Mouse (Mus musculus) ES-E14 (cell line): ENCODE data around the gene Nfic. TPM values are rescaled to one million over a fixed set of nuclear protein-coding genes. Genes with fewer than 3 reads are reported as not detected.

Source experiments
- DNase-seq: peaks from one replicate; pipeline ENCODE4 v3.0.0-alpha.2; 2013; ENCODE audit warnings: low read depth, low spot score
- H3K27ac ChIP-seq: 2 replicates; pipeline ENCODE4 v1.5.1; 2012; ENCODE audit warnings: low read depth, mild to moderate bottlenecking, low read length, moderate library complexity, mixed read lengths; ENCODE audit not compliant: poor library complexity, insufficient read depth, severe bottlenecking
- H3K36me3 ChIP-seq: 2 replicates; pipeline ENCODE4 v1.6.1; 2012; ENCODE audit warnings: mild to moderate bottlenecking, low read length, moderate library complexity, mixed read lengths; ENCODE audit not compliant: control insufficient read depth, poor library complexity, insufficient read depth, severe bottlenecking
- H3K4me1 ChIP-seq, 2 experiments: fragments of 150-350 bp in 1 of 2; sonication (generic) in 1 of 2; 2 replicates each; pipeline ENCODE4 v1.6.1; 2012; ENCODE audit warnings: low read length in 2 of 2, mild to moderate bottlenecking in 1 of 2, mixed read lengths in 1 of 2; ENCODE audit not compliant: control insufficient read depth in 2 of 2, insufficient read depth in 2 of 2, poor library complexity in 1 of 2
- H3K4me3 ChIP-seq, 2 experiments: fragments of 150-350 bp in 1 of 2; sonication (generic) in 1 of 2; 2 replicates each; pipeline ENCODE4 v1.5.1; 2012; ENCODE audit warnings: low read length in 2 of 2, low read depth in 1 of 2, mild to moderate bottlenecking in 1 of 2, mixed read lengths in 1 of 2; ENCODE audit not compliant: insufficient read depth in 1 of 2, poor library complexity in 1 of 2, severe bottlenecking in 1 of 2
- H3K9ac ChIP-seq: 2 replicates; pipeline ENCODE4 v1.6.1; 2012; ENCODE audit warnings: low read depth, mild to moderate bottlenecking, low read length, mixed read lengths; ENCODE audit not compliant: poor library complexity, insufficient read depth, severe bottlenecking
- H3K9me3 ChIP-seq: fragments of 150-350 bp; sonication (generic); 2 replicates; pipeline ENCODE4 v1.6.1; 2012; ENCODE audit warnings: low read depth, mild to moderate bottlenecking, low read length; ENCODE audit not compliant: control insufficient read depth, insufficient read depth
- CHD2 ChIP-seq: IDR thresholded peaks from 2 replicates; pipeline ENCODE4 v1.6.1; 2014; ENCODE audit warnings: mild to moderate bottlenecking, low read depth, low read length, inconsistent platforms
- HCFC1 ChIP-seq: IDR thresholded peaks from 2 replicates; pipeline ENCODE4 v1.6.1; 2012; ENCODE audit warnings: low read length, inconsistent platforms, borderline replicate concordance; ENCODE audit not compliant: insufficient read depth
- MAFK ChIP-seq: IDR thresholded peaks from 2 replicates; pipeline ENCODE4 v1.6.1; 2014; ENCODE audit warnings: mild to moderate bottlenecking, low read depth, low read length, inconsistent platforms; ENCODE audit not compliant: insufficient read depth
- ZC3H11A ChIP-seq: IDR thresholded peaks from 2 replicates; pipeline ENCODE4 v1.6.1; 2012; ENCODE audit warnings: low read depth, mild to moderate bottlenecking, inconsistent platforms, low read length, borderline replicate concordance
- ZNF384 ChIP-seq: IDR thresholded peaks from 2 replicates; pipeline ENCODE4 v1.6.1; 2012; ENCODE audit warnings: low read depth, low read length, inconsistent platforms
- in situ Hi-C, 2 experiments: fragments of 600-800 bp; cut with MboI; formaldehyde crosslinking; loops; one replicate each; pipeline ENCODE4 v1.15.1; 2025; ENCODE audit warnings: low sequenced_read_pairs in 2 of 2, inconsistent platforms in 1 of 2; ENCODE audit not compliant: unreplicated experiment in 2 of 2
- total RNA-seq: library from RNA; depleted of rRNA; stranded (reverse); fragments of 300-350 nt; gene quantifications from 2 replicates; pipeline ENCODE4 v1.2.3, GENCODE M21; 2012

The Nfic gene
- total RNA-seq, 1 experiment, result 4.9 TPM

DNA sequence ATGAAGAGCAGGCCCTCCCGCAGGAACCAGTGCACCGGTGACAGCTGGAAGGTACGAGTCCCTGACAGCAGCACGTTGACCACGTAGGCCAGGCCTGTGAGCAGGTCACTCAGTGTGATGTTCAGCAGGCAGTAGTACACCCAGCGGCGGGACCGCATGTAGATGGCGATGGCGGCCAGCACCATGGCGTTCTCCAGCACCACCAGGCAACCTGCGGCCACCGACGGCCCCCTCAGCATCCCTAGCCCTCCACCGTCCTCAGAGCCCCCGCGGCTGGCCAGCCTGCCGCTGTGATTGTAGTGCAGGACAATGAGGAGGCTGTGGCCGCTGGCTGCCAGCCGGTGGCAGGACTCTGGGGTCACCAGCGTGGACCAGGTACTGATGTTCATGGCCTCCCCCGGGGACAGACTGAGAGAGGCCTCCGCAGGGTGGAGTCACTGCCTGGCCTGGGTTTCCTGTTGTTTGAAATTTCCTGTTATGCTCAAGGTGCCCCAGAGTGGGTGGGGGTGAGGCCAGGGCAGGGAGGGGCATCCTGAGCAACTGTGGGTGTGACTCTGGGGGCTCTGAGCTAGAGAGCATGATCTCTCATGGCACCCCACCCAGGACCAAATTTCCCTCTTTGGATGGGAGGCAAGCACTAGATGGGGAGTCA is 43.9 kb upstream of the Nfic start:
- no peak overlapping the region for H3K27ac ChIP-seq
- H3K9ac ChIP-seq, result peak overlapping the region; percentile 29
- TF ChIP-seq HCFC1 (no peak), ZNF384 (no peak), ZC3H11A (no peak), MAFK (no peak), CHD2 (no peak)
- H3K9me3 ChIP-seq, result no peaks in the 10 kb centered on the region
- peak overlapping the region; percentile 18 to 48 for H3K4me3 ChIP-seq
- no peaks in the 10 kb centered on the region for H3K36me3 ChIP-seq
- peaks cover 0 to 14% of the 10 kb centered on the region in 2 experiments; a peak in 2 of 4 replicates for H3K4me1 ChIP-seq
- in situ Hi-C loops, result no loop called here
- no peak for DNase-seq

DNA sequence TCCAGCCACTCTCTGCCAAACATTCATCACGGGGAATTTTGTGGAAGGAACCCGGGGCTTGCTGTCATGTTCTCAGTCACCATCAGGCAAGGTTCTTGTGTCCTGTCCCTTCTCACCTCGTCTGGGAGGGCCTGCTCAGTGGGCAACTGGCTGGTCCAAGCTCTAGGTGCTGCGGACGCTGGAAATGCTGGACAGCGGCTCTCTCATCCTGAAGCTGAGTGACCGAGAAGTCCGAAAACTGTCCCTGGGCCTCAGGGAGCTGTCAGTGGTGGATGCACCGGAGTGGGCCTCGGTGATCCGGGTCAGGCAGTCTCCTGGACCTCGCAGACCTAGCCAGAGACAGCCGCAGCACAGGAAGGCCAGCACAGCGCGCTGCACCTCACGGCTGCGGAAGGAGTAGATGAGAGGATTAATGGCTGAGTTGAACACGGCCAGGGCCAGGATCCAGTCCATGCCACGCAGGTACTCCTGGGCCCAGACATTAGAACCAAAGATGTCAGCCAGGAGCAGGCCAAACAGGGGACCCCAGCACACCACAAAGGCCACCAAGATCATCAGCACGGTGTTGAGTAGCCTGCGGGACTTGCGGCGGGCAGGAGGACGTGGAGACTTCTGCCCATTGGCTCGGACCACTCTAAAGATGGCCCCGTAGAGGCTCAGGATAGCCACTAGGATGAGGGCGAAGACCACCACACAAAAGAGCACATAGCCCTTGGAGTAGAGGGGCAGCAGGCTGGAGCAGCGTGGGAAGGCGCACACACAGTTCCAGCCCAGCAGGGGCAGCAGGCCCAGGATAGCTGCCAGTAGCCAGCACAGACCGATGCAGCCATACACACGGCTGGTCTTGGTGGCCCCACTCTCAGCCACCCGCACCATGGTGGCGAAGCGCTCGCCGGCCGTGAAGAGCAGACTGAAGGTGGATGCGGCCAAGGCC is 43.1 kb upstream of the Nfic start:
- Histone ChIP-seq H3K4me3 (peak overlapping the region; percentile 18 to 48), H3K9me3 (no peaks in the 10 kb centered on the region), H3K9ac (peak overlapping the region; percentile 29), H3K4me1 (peaks cover 0 to 14% of the 10 kb centered on the region in 2 experiments; a peak in 2 of 4 replicates), H3K36me3 (no peaks in the 10 kb centered on the region), H3K27ac (no peak overlapping the region)
- no peak for TF ChIP-seq ZNF384
- no peak for TF ChIP-seq MAFK
- TF ChIP-seq HCFC1, result no peak
- no peak for TF ChIP-seq CHD2
- TF ChIP-seq ZC3H11A, result no peak
- no peak for DNase-seq
- in situ Hi-C loops, result no loop called here

DNA sequence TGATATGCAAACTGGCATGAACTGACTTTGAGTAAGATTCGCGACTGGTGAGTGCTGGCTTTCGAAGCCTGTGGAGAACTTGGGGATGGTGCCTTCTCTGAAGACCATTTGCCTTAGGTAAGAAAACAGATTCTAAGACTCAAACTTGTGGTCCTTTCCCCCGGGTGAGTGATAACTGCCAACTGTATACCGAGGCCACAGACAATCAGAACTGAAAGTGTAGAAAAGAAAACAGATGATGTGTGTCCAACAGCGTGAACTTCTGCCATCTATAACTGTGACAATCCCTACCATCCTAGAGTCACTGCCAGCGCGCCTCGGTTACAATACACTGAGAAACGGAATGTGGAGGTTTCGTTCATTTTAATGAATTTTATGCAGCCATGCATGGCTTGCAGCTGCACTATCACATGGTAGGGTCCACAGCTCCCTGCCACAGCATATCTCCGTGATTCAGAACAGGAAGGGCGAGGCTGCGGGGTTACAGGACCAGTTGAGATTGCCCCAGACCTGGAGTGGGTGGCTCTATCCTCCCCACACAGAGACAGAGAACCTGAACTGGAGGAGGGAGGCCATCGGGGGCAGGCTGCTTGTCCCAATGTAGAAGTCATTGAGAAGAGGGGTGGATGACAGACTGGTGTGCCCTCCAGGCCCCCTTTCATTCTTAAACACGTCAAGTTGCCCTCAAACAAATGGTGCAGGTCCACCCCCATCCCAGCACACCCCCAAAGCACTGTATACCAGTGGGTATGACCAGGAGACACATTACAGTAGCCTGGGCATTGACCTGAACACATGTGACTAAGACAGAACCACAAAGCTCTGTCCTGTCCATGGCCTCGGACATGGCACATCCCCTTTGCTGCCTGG is 42.2 kb upstream of the Nfic start:
- Histone ChIP-seq H3K9ac (no peak overlapping the region), H3K27ac (no peak overlapping the region), H3K4me3 (no peak overlapping the region), H3K36me3 (peaks cover 9% of the 10 kb centered on the region; the same call in 1 of the 2 replicates), H3K9me3 (no peaks in the 10 kb centered on the region), H3K4me1 (peaks cover 0 to 14% of the 10 kb centered on the region in 2 experiments; a peak in 2 of 4 replicates)
- DNase-seq, result no peak
- in situ Hi-C loops, result no loop called here
- TF ChIP-seq ZC3H11A (no peak), CHD2 (no peak), ZNF384 (no peak), HCFC1 (no peak), MAFK (no peak)

DNA sequence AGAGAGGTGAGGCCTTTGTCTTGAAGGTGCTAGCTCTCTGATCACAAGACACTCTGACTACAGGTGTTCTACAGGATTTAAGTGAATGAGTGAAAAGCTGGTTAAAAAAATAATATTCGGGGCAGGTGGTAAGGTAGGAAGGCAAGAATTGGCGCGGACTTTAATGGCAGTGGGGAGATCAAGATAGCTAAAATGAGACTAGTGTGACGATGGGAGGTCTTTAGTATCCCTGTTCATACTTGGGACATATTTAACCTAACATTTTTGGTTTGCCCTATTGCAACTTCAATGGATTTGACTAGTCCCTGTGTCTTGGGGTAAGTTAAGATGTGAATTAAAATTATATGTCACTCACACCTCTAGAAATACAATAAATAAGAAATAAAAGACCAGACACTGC is 41.5 kb upstream of the Nfic start:
- no peaks in the 10 kb centered on the region for H3K9me3 ChIP-seq
- peaks cover 0 to 14% of the 10 kb centered on the region in 2 experiments; a peak in 2 of 4 replicates for H3K4me1 ChIP-seq
- peaks cover 15% of the 10 kb centered on the region; the same call in 1 of the 2 replicates for H3K36me3 ChIP-seq
- in situ Hi-C loops, result no loop called here
- no peak for TF ChIP-seq ZNF384
- no peak for TF ChIP-seq MAFK
- TF ChIP-seq HCFC1, result no peak
- TF ChIP-seq CHD2, result no peak
- TF ChIP-seq ZC3H11A, result no peak
- DNase-seq, result no peak
- H3K9ac ChIP-seq, result no peak overlapping the region
- no peak overlapping the region for H3K4me3 ChIP-seq
- no peak overlapping the region for H3K27ac ChIP-seq
